Mouse (Mus musculus): ENCODE results near the gene Gm13539. TPM values are rescaled to one million over a fixed set of nuclear protein-coding genes. Genes with fewer than 3 reads are reported as not detected.

Gm13539 gene
- polyA plus RNA-seq, 1 experiment from 2014 or later, result 1.2 TPM

DNA sequence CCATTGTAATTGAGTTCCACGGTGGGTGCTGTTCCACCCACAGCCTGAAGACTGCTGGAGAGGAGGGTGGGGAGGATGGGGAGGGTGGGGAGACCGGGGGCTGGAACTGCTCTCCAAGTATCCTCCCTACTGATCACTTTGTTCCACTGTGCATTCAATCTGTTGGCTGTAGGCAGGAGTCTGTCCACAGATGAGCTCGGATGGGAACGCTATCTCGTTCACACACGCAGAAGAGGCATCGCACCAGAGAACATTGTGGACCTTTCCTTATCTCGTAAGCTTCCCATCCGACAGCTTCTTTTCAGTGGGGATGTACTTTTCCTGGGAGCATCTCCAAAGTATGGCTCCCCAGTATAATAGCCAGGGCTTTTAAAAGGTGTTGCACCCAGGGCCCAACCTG, 3.0 kb upstream of the Gm13539 start:
- Histone ChIP-seq H3K9ac (ENCODE audit: low read length) (no peak overlapping the region), H3K4me2 (replicated peaks; ENCODE audit: low read depth) (no peak overlapping the region), H3K27ac (replicated peaks) (no peak overlapping the region), H3K9me3 (ENCODE audit: control insufficient read depth, low read length) (no peaks in the 10 kb centered on the region), H3K4me3 (ENCODE audit: low read depth, low read length) (no peak overlapping the region), H3K27me3 (ENCODE audit: control insufficient read depth, insufficient read depth, low read length) (no peaks in the 10 kb centered on the region), H3K4me1 (replicated peaks; ENCODE audit: control insufficient read depth, insufficient read depth) (no peaks in the 10 kb centered on the region), H3K36me3 (ENCODE audit: control insufficient read depth, insufficient read depth, low read length) (no peaks in the 10 kb centered on the region)
- DNase-seq (ENCODE audit: low spot score) (no peak), ATAC-seq (ENCODE audit: low FRiP score, low TSS enrichment) (no peak)
- 91% methylated on average over 9 of the region's 9 CpGs for WGBS
- TF ChIP-seq EP300 (optimal IDR thresholded peaks at IDR 0.05), result no peak
- TF ChIP-seq CTCF (IDR thresholded peaks at IDR 0.05; ENCODE audit: low read depth), result no peak

DNA sequence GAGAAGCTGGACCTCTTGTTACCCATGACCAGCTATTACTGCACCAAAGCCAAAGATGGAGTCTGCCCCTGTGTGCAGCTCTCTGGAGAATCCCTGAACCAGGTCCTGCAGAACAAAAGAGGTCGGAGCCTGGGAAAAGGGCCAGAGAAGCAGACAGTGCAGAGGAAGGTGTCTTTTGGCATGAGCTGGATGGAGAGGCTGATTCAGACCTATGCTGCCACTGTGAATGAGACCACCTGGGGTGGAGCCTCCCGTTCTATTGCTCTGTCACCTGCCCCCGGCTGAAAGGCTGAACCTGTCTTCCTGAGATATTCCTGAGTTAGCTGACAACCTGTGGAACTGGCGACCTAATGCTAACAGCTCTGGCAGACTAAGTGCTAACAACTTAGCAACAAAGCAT, 1.1 kb upstream of the Gm13539 start:
- no peaks in the 10 kb centered on the region for H3K9me3 ChIP-seq (ENCODE audit: control insufficient read depth, low read length)
- no peak overlapping the region for H3K4me3 ChIP-seq (ENCODE audit: low read depth, low read length)
- no peak for DNase-seq (ENCODE audit: low spot score)
- H3K4me2 ChIP-seq (replicated peaks; ENCODE audit: low read depth), result no peak overlapping the region
- no peaks in the 10 kb centered on the region for H3K27me3 ChIP-seq (ENCODE audit: control insufficient read depth, insufficient read depth, low read length)
- 30% methylated on average over 4 of the region's 4 CpGs for WGBS
- no peak for ATAC-seq (ENCODE audit: low FRiP score, low TSS enrichment)
- no peak overlapping the region for H3K27ac ChIP-seq (replicated peaks)
- TF ChIP-seq CTCF (IDR thresholded peaks at IDR 0.05; ENCODE audit: low read depth) (no peak), EP300 (optimal IDR thresholded peaks at IDR 0.05) (no peak)
- no peaks in the 10 kb centered on the region for H3K4me1 ChIP-seq (replicated peaks; ENCODE audit: control insufficient read depth, insufficient read depth)
- H3K36me3 ChIP-seq (ENCODE audit: control insufficient read depth, insufficient read depth, low read length), result no peaks in the 10 kb centered on the region
- no peak overlapping the region for H3K9ac ChIP-seq (ENCODE audit: low read length)

DNA sequence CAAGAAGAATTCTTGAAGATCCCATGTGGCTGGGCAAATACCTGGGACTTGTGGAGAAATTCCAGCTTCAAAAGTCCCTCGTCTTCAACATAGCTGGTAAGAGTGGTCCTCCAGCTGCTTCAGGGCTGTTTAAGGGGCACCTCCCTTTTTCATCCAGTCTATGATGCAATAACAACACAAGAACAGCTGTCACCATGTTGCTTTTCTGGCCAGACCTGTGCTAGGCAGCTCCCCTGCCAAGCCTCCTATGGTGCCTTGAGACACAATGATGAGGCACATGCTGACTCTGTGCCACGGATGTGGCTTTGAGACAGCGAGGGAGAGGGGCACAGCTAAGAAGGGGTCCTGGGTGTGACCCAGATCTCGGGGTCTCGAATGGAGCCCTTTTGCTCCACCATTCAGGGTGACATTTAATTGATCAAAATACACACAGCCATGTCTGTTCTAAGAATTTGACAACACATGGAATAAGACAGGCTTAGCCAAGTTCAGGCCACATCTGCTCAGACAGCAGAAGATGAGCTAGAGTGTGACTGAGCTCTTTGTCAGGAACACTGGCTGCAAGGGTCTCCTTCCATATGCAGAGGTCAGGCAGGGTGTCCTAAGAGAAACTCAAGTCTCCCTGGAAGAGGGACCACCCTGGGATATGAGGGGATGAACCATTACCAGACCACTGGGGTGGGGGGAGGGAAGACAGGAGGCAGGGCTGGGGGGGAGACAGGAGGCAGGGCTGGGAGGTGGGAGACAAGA, 3.7 kb downstream of the Gm13539 start:
- no peak for ATAC-seq (ENCODE audit: low FRiP score, low TSS enrichment)
- Histone ChIP-seq H3K4me3 (ENCODE audit: low read depth, low read length) (no peak overlapping the region), H3K4me1 (replicated peaks; ENCODE audit: control insufficient read depth, insufficient read depth) (no peaks in the 10 kb centered on the region), H3K27ac (replicated peaks) (no peak overlapping the region), H3K27me3 (ENCODE audit: control insufficient read depth, insufficient read depth, low read length) (no peaks in the 10 kb centered on the region), H3K4me2 (replicated peaks; ENCODE audit: low read depth) (no peak overlapping the region), H3K9ac (ENCODE audit: low read length) (no peak overlapping the region), H3K36me3 (ENCODE audit: control insufficient read depth, insufficient read depth, low read length) (no peaks in the 10 kb centered on the region), H3K9me3 (ENCODE audit: control insufficient read depth, low read length) (no peaks in the 10 kb centered on the region)
- no peak for DNase-seq (ENCODE audit: low spot score)
- WGBS, result 57% methylated on average over 5 of the region's 5 CpGs
- TF ChIP-seq EP300 (optimal IDR thresholded peaks at IDR 0.05) (no peak), CTCF (IDR thresholded peaks at IDR 0.05; ENCODE audit: low read depth) (no peak)

DNA sequence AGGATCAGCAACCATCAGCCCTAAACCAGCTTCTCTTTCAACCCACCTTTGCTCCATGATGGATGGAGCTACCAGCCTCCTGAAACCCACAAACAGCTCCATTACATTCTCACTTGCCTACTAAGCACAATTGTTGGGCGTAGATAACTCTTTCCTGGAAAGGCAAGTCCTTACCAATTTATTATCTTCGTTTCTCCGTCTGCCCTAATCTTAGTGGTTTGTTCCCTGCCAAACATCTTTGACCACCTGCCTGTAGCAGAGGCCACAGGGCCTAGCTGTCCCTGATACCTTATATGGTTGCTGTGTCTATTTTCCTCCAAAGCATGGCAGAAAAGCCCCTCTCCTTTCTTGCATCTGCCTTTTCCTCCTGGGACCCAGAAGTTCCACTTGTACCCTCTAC, 7.0 kb downstream of the Gm13539 start:
- no peaks in the 10 kb centered on the region for H3K9me3 ChIP-seq (ENCODE audit: control insufficient read depth, low read length)
- no peaks in the 10 kb centered on the region for H3K27me3 ChIP-seq (ENCODE audit: control insufficient read depth, insufficient read depth, low read length)
- TF ChIP-seq EP300 (optimal IDR thresholded peaks at IDR 0.05) (no peak), CTCF (IDR thresholded peaks at IDR 0.05; ENCODE audit: low read depth) (no peak)
- 76% methylated on average over 3 of the region's 3 CpGs for WGBS
- no peak overlapping the region for H3K27ac ChIP-seq (replicated peaks)
- H3K4me2 ChIP-seq (replicated peaks; ENCODE audit: low read depth), result no peak overlapping the region
- no peaks in the 10 kb centered on the region for H3K36me3 ChIP-seq (ENCODE audit: control insufficient read depth, insufficient read depth, low read length)
- no peaks in the 10 kb centered on the region for H3K4me1 ChIP-seq (replicated peaks; ENCODE audit: control insufficient read depth, insufficient read depth)
- DNase-seq (ENCODE audit: low spot score) (no peak), ATAC-seq (ENCODE audit: low FRiP score, low TSS enrichment) (no peak)
- H3K9ac ChIP-seq (ENCODE audit: low read length), result no peak overlapping the region
- no peak overlapping the region for H3K4me3 ChIP-seq (ENCODE audit: low read depth, low read length)

DNA sequence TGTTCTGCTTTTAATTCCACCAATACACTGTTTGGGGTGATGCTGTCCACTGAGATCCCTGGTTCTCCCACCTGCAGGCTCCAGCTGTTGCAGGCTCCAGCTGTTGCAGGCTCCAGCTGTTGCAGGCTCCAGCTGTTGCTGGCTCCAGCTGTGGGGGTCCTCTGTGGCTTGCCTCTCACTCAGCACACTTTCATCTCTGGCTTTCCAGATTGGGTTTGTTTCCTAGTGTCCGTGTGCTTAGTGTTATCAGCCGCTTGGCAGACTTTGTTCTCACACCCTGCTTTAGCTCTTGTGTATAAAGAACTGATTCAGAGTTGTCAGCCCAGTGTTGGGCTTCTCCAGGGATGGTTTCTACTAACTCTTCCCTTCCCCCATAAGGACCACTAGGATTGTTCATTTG, 15.6 kb downstream of the Gm13539 start:
- Histone ChIP-seq H3K4me2 (replicated peaks; ENCODE audit: low read depth) (no peak overlapping the region), H3K27ac (replicated peaks) (no peak overlapping the region), H3K4me1 (replicated peaks; ENCODE audit: control insufficient read depth, insufficient read depth) (no peaks in the 10 kb centered on the region), H3K9me3 (ENCODE audit: control insufficient read depth, low read length) (no peaks in the 10 kb centered on the region), H3K27me3 (ENCODE audit: control insufficient read depth, insufficient read depth, low read length) (no peaks in the 10 kb centered on the region), H3K9ac (ENCODE audit: low read length) (no peak overlapping the region), H3K4me3 (ENCODE audit: low read depth, low read length) (no peak overlapping the region), H3K36me3 (ENCODE audit: control insufficient read depth, insufficient read depth, low read length) (no peaks in the 10 kb centered on the region)
- ATAC-seq (ENCODE audit: low FRiP score, low TSS enrichment) (no peak), DNase-seq (ENCODE audit: low spot score) (no peak)
- WGBS, result 18% methylated on average over 2 of the region's 2 CpGs
- TF ChIP-seq CTCF (IDR thresholded peaks at IDR 0.05; ENCODE audit: low read depth), result no peak

DNA sequence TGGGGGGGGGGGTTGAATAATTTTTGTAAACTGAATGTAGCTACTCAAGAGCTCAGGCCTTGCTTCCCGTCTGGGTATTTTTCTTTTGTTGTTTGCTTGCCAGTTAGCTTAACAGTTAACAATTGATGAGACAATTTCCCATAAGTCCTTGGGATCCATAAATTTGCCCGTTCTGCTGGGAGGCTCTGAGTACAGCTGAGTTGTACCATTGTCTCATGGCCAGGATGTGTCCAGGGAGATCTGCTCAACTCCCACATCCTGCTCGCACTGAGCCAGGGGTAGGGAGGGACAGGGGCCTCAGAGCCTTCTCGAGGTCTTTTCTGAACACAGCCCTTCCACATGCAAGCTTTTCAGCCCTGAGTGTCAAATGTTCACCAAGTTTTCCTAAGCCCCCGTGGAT, 16.0 kb downstream of the Gm13539 start:
- no peak for DNase-seq (ENCODE audit: low spot score)
- Histone ChIP-seq H3K4me1 (replicated peaks; ENCODE audit: control insufficient read depth, insufficient read depth) (no peaks in the 10 kb centered on the region), H3K27ac (replicated peaks) (no peak overlapping the region), H3K36me3 (ENCODE audit: control insufficient read depth, insufficient read depth, low read length) (no peaks in the 10 kb centered on the region), H3K27me3 (ENCODE audit: control insufficient read depth, insufficient read depth, low read length) (no peaks in the 10 kb centered on the region), H3K4me2 (replicated peaks; ENCODE audit: low read depth) (no peak overlapping the region), H3K4me3 (ENCODE audit: low read depth, low read length) (no peak overlapping the region), H3K9ac (ENCODE audit: low read length) (no peak overlapping the region), H3K9me3 (ENCODE audit: control insufficient read depth, low read length) (no peaks in the 10 kb centered on the region)
- no peak for ATAC-seq (ENCODE audit: low FRiP score, low TSS enrichment)
- TF ChIP-seq EP300 (optimal IDR thresholded peaks at IDR 0.05) (no peak), CTCF (IDR thresholded peaks at IDR 0.05; ENCODE audit: low read depth) (no peak)
- 46% methylated on average over 5 of the region's 5 CpGs for WGBS

Measured in stomach, postnatal 0 days (tissue).